10 mouse cellular contexts compared by ENCODE assay signal in the genomic region with DNA sequence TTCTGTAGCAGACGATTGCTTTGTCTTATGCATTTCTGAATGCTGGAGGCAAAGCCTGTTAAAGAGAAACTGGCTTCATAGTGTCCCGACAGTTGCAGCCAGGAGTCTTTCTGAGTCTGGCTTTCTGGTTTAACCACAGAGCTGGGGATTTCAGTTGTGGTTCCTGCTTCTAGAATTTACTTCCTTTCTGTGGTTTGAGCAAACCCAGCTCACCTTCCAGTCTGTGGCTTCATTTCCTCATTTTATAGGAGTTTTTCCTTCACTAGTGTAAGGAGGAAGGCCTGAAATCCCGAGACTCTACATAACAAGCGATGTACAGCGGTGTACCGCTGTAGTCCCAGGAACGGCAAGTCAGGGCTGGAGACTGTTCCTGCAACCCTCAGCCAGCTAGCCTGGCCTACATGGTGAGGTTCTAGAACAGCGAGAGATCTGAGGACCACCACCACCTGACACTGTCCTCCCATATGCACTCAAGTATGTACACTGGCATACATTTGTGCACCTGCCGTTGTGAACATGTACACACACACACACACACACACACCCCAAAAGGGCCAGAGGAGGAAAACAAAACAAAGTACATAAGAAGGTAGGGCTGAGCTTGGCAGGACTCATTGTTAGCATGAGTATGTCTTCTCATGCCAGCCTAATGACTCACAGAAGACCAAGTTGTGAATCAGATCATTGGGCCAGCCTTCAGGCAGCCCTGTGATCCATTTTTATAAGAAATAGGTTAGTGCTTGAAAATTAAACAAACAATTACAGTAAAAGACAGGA. TPM values are rescaled to one million over a fixed set of nuclear protein-coding genes. Genes with fewer than 3 reads are reported as not detected.
DNase-seq lines count a peak whose midpoint lies in the region; ATAC-seq and TF ChIP-seq lines count a peak whose summit lies in the region.
"Had no signal": no experiment of that assay in that cellular context is flagged by ENCODE, and none has a peak within 500 bp of the region (broad histone marks: within the 10 kb centered on the region; RNA-seq: fewer than 3 reads in every experiment).

No protein-coding gene starts in this region.

- DNase-seq in forebrain, embryonic 11.5 days (ENCODE audit: low spot score): no peak
- no peak for DNase-seq in forebrain, embryonic 10.5 days (ENCODE audit: extremely low spot score, low spot score)
- DNase-seq in spleen, adult 2 months (ENCODE audit: low read depth in 1 of 2, low spot score in 2 of 2): peak; percentile 49 to 53
- DNase-seq in spleen, adult 12 weeks (ENCODE audit: low spot score): no peak
- peak; percentile 14 for DNase-seq in thymus, postnatal 4 days
- DNase-seq in gastrocnemius, postnatal 4 days (ENCODE audit: low spot score in 2 of 2): no peak
- no peak for DNase-seq in layer of hippocampus, adult 2 months (ENCODE audit: low spot score in 2 of 2)
- DNase-seq: cerebellum, adult 2 months; liver, embryonic 13.5 days had no signal

- no peak for TF ChIP-seq CTCF in spleen, adult 2 months (IDR thresholded peaks at IDR 0.05; ENCODE audit: extremely low read depth, insufficient read depth, insufficient read length, insufficient replicate concordance)
- no peak for TF ChIP-seq CTCF in layer of hippocampus, adult 2 months (conservative IDR thresholded peaks at IDR 0.05)

- H3K36me3 ChIP-seq in forebrain, embryonic 11.5 days (ENCODE audit: control insufficient read depth, insufficient read depth, low read length): no peaks in the 10 kb centered on the region
- H3K36me3 ChIP-seq in forebrain, embryonic 10.5 days (replicated peaks): peaks cover 19% of the 10 kb centered on the region
- peaks cover 6% of the 10 kb centered on the region for H3K36me3 ChIP-seq in spleen, adult 2 months (ENCODE audit: control insufficient read depth, insufficient read depth, low read length)
- H3K36me3 ChIP-seq in midbrain, embryonic 13.5 days: peaks cover 11% of the 10 kb centered on the region; the same call in 1 of the 2 replicates

- TF ChIP-seq POLR2A in spleen, adult 2 months (IDR thresholded peaks at IDR 0.05; ENCODE audit: low read depth, low read length): no peak

- WGBS in forebrain, embryonic 11.5 days: 82% methylated on average over 9 of the region's 9 CpGs
- WGBS in forebrain, embryonic 10.5 days: 92% methylated on average over 9 of the region's 9 CpGs
- 13% methylated on average over 9 of the region's 9 CpGs for WGBS in spleen, adult 2 months
- WGBS in midbrain, embryonic 13.5 days: 83% methylated on average over 9 of the region's 9 CpGs

- H3K4me2 ChIP-seq in forebrain, embryonic 11.5 days (ENCODE audit: low read depth, low read length, severe bottlenecking): no peak overlapping the region
- no peak overlapping the region for H3K4me2 ChIP-seq in midbrain, embryonic 13.5 days (replicated peaks)
- H3K4me2 ChIP-seq: liver, embryonic 13.5 days had no signal

- no peaks in the 10 kb centered on the region for H3K4me1 ChIP-seq in forebrain, embryonic 11.5 days (replicated peaks; ENCODE audit: control insufficient read depth, insufficient read depth, low read length)
- peaks cover 19% of the 10 kb centered on the region for H3K4me1 ChIP-seq in forebrain, embryonic 10.5 days
- peaks cover 17% of the 10 kb centered on the region for H3K4me1 ChIP-seq in spleen, adult 2 months (ENCODE audit: control insufficient read depth, insufficient read depth, insufficient read length)
- H3K4me1 ChIP-seq in midbrain, embryonic 13.5 days (replicated peaks): peaks cover 16% of the 10 kb centered on the region

- no peaks in the 10 kb centered on the region for H3K27me3 ChIP-seq in forebrain, embryonic 11.5 days (ENCODE audit: control insufficient read depth, insufficient read depth, low read length)
- H3K27me3 ChIP-seq in forebrain, embryonic 10.5 days (ENCODE audit: poor library complexity, severe bottlenecking): no peaks in the 10 kb centered on the region
- no peaks in the 10 kb centered on the region for H3K27me3 ChIP-seq in spleen, adult 2 months (ENCODE audit: control insufficient read depth, insufficient read depth, low read length)
- H3K27me3 ChIP-seq in midbrain, embryonic 13.5 days: no peaks in the 10 kb centered on the region
- H3K27me3 ChIP-seq: liver, embryonic 13.5 days had no signal

- no peaks in the 10 kb centered on the region for H3K9me3 ChIP-seq in forebrain, embryonic 11.5 days (ENCODE audit: control insufficient read depth, low read length)
- no peaks in the 10 kb centered on the region for H3K9me3 ChIP-seq in forebrain, embryonic 10.5 days
- H3K9me3 ChIP-seq in midbrain, embryonic 13.5 days: no peaks in the 10 kb centered on the region
- H3K9me3 ChIP-seq: liver, embryonic 13.5 days had no signal

- 0 out of 2 replicates have a peak overlapping the region, but pooled peaks have one; percentile 12 for H3K27ac ChIP-seq in forebrain, embryonic 11.5 days (ENCODE audit: low read depth, low read length)
- no peak overlapping the region for H3K27ac ChIP-seq in forebrain, embryonic 10.5 days
- H3K27ac ChIP-seq in spleen, adult 2 months (ENCODE audit: insufficient read depth, low read length): no peak overlapping the region
- H3K27ac ChIP-seq in midbrain, embryonic 13.5 days: peak overlapping the region; percentile 45; the same call in 1 of the 2 replicates
- no peak overlapping the region for H3K27ac ChIP-seq in layer of hippocampus, adult 2 months
- H3K27ac ChIP-seq: liver, embryonic 13.5 days had no signal

- ATAC-seq in forebrain, embryonic 11.5 days (replicated peaks; ENCODE audit: low FRiP score): no peak
- ATAC-seq in midbrain, embryonic 13.5 days: no peak

- no peak overlapping the region for H3K9ac ChIP-seq in forebrain, embryonic 11.5 days (ENCODE audit: low read length)
- no peak overlapping the region for H3K9ac ChIP-seq in midbrain, embryonic 13.5 days (replicated peaks)
- H3K9ac ChIP-seq: liver, embryonic 13.5 days had no signal

- H3K4me3 ChIP-seq in forebrain, embryonic 11.5 days (ENCODE audit: low read depth, low read length): no peak overlapping the region
- no peak overlapping the region for H3K4me3 ChIP-seq in forebrain, embryonic 10.5 days
- H3K4me3 ChIP-seq in spleen, adult 2 months (ENCODE audit: extremely low read depth, insufficient read depth, insufficient read length): peak overlapping the region; percentile 28; the same call in 1 of the 2 replicates
- no peak overlapping the region for H3K4me3 ChIP-seq in midbrain, embryonic 13.5 days (replicated peaks)
- H3K4me3 ChIP-seq in layer of hippocampus, adult 2 months: no peak overlapping the region
- H3K4me3 ChIP-seq: liver, embryonic 13.5 days had no signal

RNA-seq across cellular contexts. Expression of a gene that starts 25.9 kb away (rescaled TPM):
- polyA plus RNA-seq in forebrain, embryonic 11.5 days (2014; fragmentation: Nextera tagmentation; extraction: Ambion mirVana): 7.8 and 8.3 TPM in 2 replicates
- polyA plus RNA-seq in forebrain, embryonic 10.5 days (2016; fragmentation: Nextera tagmentation; extraction: Ambion mirVana): 5.5 and 5.7 TPM in 2 replicates
- 10.0 and 12.9 TPM in 2 replicates for polyA plus RNA-seq in spleen, adult 2 months (2012; rRNA removed)
- polyA plus RNA-seq in midbrain, embryonic 13.5 days (2015; fragmentation: Nextera tagmentation; extraction: Ambion mirVana): 7.1 and 7.7 TPM in 2 replicates
- total RNA-seq in gastrocnemius, postnatal 4 days (2021): 10 to 100 TPM; 13.8 to 15.0 TPM
- 10 to 100 TPM; 87.7 to 91.1 TPM for total RNA-seq in layer of hippocampus, adult 2 months (2021)

Comparison
In these comparisons a context has a peak if more than half of its experiments do, and no peak if none do; other contexts are left out.
1. DNase-seq: peak in spleen, adult 2 months (2 of 2) and thymus, postnatal 4 days (single experiment); none in forebrain, embryonic 11.5 days (single experiment), forebrain, embryonic 10.5 days (single experiment), spleen, adult 12 weeks (single experiment), gastrocnemius, postnatal 4 days (0 of 2) and layer of hippocampus, adult 2 months (0 of 2).
2. H3K27ac ChIP-seq: peak in forebrain, embryonic 11.5 days (single experiment) and midbrain, embryonic 13.5 days (single experiment); none in forebrain, embryonic 10.5 days (single experiment), spleen, adult 2 months (single experiment) and layer of hippocampus, adult 2 months (single experiment).